Mouse (Mus musculus): ENCODE results near the gene Cnnm1. TPM values are rescaled to one million over a fixed set of nuclear protein-coding genes. Genes with fewer than 3 reads are reported as not detected.

The Cnnm1 gene
- polyA plus RNA-seq, 1 experiment from 2014 or later, result 0.43 TPM

GRCm38 (mm10) chr19:43523551-43523950 is 83.3 kb downstream of the Cnnm1 start:
- Histone ChIP-seq H3K9me3 (no peaks in the 10 kb centered on the region), H3K36me3 (no peaks in the 10 kb centered on the region), H3K4me2 (peak overlapping the region; percentile 71), H3K27me3 (peaks cover 10% of the 10 kb centered on the region), H3K9ac (replicated peaks) (peak overlapping the region; percentile 63; the same call in 1 of the 2 replicates), H3K4me1 (replicated peaks) (peaks cover 16% of the 10 kb centered on the region), H3K27ac (no peak overlapping the region), H3K4me3 (replicated peaks) (peak overlapping the region; percentile 74)
- ATAC-seq (ENCODE audit: insufficient number of reproducible peaks, insufficient read depth, low FRiP score, low TSS enrichment, low read depth), result no peak
- WGBS, result 7% methylated on average over 12 of the region's 12 CpGs

- Histone ChIP-seq H3K4me2 (peak within 1 kb of the TSS; percentile 71), H3K27ac (peak within 1 kb of the TSS; percentile 45; the same call in 1 of the 2 replicates), H3K9ac (replicated peaks) (peak within 1 kb of the TSS; percentile 66), H3K36me3 (no peaks in the 10 kb centered on the region), H3K9me3 (no peaks in the 10 kb centered on the region), H3K27me3 (peaks cover 10% of the 10 kb centered on the region), H3K4me1 (replicated peaks) (peaks cover 16% of the 10 kb centered on the region), H3K4me3 (replicated peaks) (peak within 1 kb of the TSS; percentile 74)
- ATAC-seq (ENCODE audit: insufficient number of reproducible peaks, insufficient read depth, low FRiP score, low TSS enrichment, low read depth), result peak; percentile 100
- whole genome bisulfite sequencing, result under 1% methylated on average over 58 of the region's 58 CpGs
Observed at GRCm38 (mm10) chr19:43524187-43525103, 84.2 kb downstream of the Cnnm1 start, which contains the start of gene Got1. Got1 (minus strand) TSS chr19:43524605.

- 19% methylated on average over 10 of the region's 10 CpGs for WGBS
Observed at GRCm38 (mm10) chr19:43525104-43525482, 84.9 kb downstream of the Cnnm1 start.

GRCm38 (mm10) chr19:43525566-43525965 is 85.3 kb downstream of the Cnnm1 start:
- 89% methylated on average over 7 of the region's 7 CpGs for WGBS
- H3K27ac ChIP-seq, result no peak overlapping the region
- no peak overlapping the region for H3K9ac ChIP-seq (replicated peaks)
- H3K9me3 ChIP-seq, result no peaks in the 10 kb centered on the region
- no peak for ATAC-seq (ENCODE audit: insufficient number of reproducible peaks, insufficient read depth, low FRiP score, low TSS enrichment, low read depth)
- no peak overlapping the region; the same call in 1 of the 2 replicates for H3K4me3 ChIP-seq (replicated peaks)
- no peaks in the 10 kb centered on the region for H3K36me3 ChIP-seq
- peak overlapping the region; percentile 71 for H3K4me2 ChIP-seq
- peaks cover 10% of the 10 kb centered on the region for H3K27me3 ChIP-seq
- H3K4me1 ChIP-seq (replicated peaks), result peaks cover 16% of the 10 kb centered on the region

More at GRCm38 (mm10) chr19:43525104-43525482, 84.9 kb downstream of the Cnnm1 start:
- H3K36me3 ChIP-seq, result no peaks in the 10 kb centered on the region
- H3K9ac ChIP-seq (replicated peaks), result peak overlapping the region; percentile 66
- no peak overlapping the region for H3K27ac ChIP-seq
- H3K27me3 ChIP-seq, result peaks cover 10% of the 10 kb centered on the region
- H3K9me3 ChIP-seq, result no peaks in the 10 kb centered on the region
- no peak for ATAC-seq (ENCODE audit: insufficient number of reproducible peaks, insufficient read depth, low FRiP score, low TSS enrichment, low read depth)
- peaks cover 16% of the 10 kb centered on the region for H3K4me1 ChIP-seq (replicated peaks)
- H3K4me3 ChIP-seq (replicated peaks), result peak overlapping the region; percentile 74
- H3K4me2 ChIP-seq, result peak overlapping the region; percentile 71

GRCm38 (mm10) chr19:43526025-43526424 is 85.8 kb downstream of the Cnnm1 start:
- no peak overlapping the region for H3K27ac ChIP-seq
- 87% methylated on average over 9 of the region's 9 CpGs for WGBS
- H3K9me3 ChIP-seq, result no peaks in the 10 kb centered on the region
- ATAC-seq (ENCODE audit: insufficient number of reproducible peaks, insufficient read depth, low FRiP score, low TSS enrichment, low read depth), result no peak
- no peak overlapping the region for H3K4me3 ChIP-seq (replicated peaks)
- peaks cover 16% of the 10 kb centered on the region for H3K4me1 ChIP-seq (replicated peaks)
- H3K4me2 ChIP-seq, result no peak overlapping the region
- H3K36me3 ChIP-seq, result no peaks in the 10 kb centered on the region
- peaks cover 10% of the 10 kb centered on the region for H3K27me3 ChIP-seq
- no peak overlapping the region for H3K9ac ChIP-seq (replicated peaks)

GRCm38 (mm10) chr19:43527131-43527530 is 86.9 kb downstream of the Cnnm1 start:
- H3K36me3 ChIP-seq, result no peaks in the 10 kb centered on the region
- H3K27ac ChIP-seq, result no peak overlapping the region
- peaks cover 10% of the 10 kb centered on the region for H3K27me3 ChIP-seq
- H3K9ac ChIP-seq (replicated peaks), result no peak overlapping the region; the same call in 1 of the 2 replicates
- no peaks in the 10 kb centered on the region for H3K9me3 ChIP-seq
- H3K4me3 ChIP-seq (replicated peaks), result no peak overlapping the region
- peaks cover 16% of the 10 kb centered on the region for H3K4me1 ChIP-seq (replicated peaks)
- 12% methylated on average over 11 of the region's 11 CpGs for WGBS
- ATAC-seq (ENCODE audit: insufficient number of reproducible peaks, insufficient read depth, low FRiP score, low TSS enrichment, low read depth), result no peak
- no peak overlapping the region for H3K4me2 ChIP-seq

GRCm38 (mm10) chr19:43528056-43528587 is 87.9 kb downstream of the Cnnm1 start:
- ATAC-seq (ENCODE audit: insufficient number of reproducible peaks, insufficient read depth, low FRiP score, low TSS enrichment, low read depth), result no peak
- Histone ChIP-seq H3K9me3 (no peaks in the 10 kb centered on the region), H3K27me3 (peaks cover 10% of the 10 kb centered on the region), H3K27ac (no peak overlapping the region), H3K4me1 (replicated peaks) (peaks cover 16% of the 10 kb centered on the region), H3K4me2 (no peak overlapping the region), H3K4me3 (replicated peaks) (no peak overlapping the region), H3K9ac (replicated peaks) (no peak overlapping the region), H3K36me3 (no peaks in the 10 kb centered on the region)
- 80% methylated on average over 8 of the region's 8 CpGs for WGBS

- H3K36me3 ChIP-seq, result no peaks in the 10 kb centered on the region
- 3% methylated on average over 13 of the region's 13 CpGs for WGBS
- peaks cover 10% of the 10 kb centered on the region for H3K27me3 ChIP-seq
- H3K4me1 ChIP-seq (replicated peaks), result peaks cover 2% of the 10 kb centered on the region
- H3K4me2 ChIP-seq, result peak overlapping the region; percentile 54
- no peak overlapping the region for H3K9ac ChIP-seq (replicated peaks)
- ATAC-seq (ENCODE audit: insufficient number of reproducible peaks, insufficient read depth, low FRiP score, low TSS enrichment, low read depth), result peak; percentile 63; the same call in 1 of the 2 replicates
- 0 out of 2 replicates have a peak overlapping the region, but pooled peaks have one; percentile 24 for H3K4me3 ChIP-seq (replicated peaks)
- 0 out of 2 replicates have a peak overlapping the region, but pooled peaks have one; percentile 17 for H3K27ac ChIP-seq
- H3K9me3 ChIP-seq, result no peaks in the 10 kb centered on the region
Observed at GRCm38 (mm10) chr19:43530197-43530770, 90.0 kb downstream of the Cnnm1 start.

- peaks cover 10% of the 10 kb centered on the region for H3K27me3 ChIP-seq
- no peak for ATAC-seq (ENCODE audit: insufficient number of reproducible peaks, insufficient read depth, low FRiP score, low TSS enrichment, low read depth)
- H3K27ac ChIP-seq, result no peak overlapping the region
- no peak overlapping the region for H3K9ac ChIP-seq (replicated peaks)
- no peak overlapping the region for H3K4me2 ChIP-seq
- 34% methylated on average over 12 of the region's 12 CpGs for WGBS
- H3K9me3 ChIP-seq, result no peaks in the 10 kb centered on the region
- no peak overlapping the region for H3K4me3 ChIP-seq (replicated peaks)
- no peaks in the 10 kb centered on the region for H3K36me3 ChIP-seq
- H3K4me1 ChIP-seq (replicated peaks), result no peaks in the 10 kb centered on the region; the same call in 1 of the 2 replicates
Observed at GRCm38 (mm10) chr19:43530921-43531320, 90.7 kb downstream of the Cnnm1 start.

GRCm38 (mm10) chr19:43535372-43535771 is 95.1 kb downstream of the Cnnm1 start:
- Histone ChIP-seq H3K4me3 (replicated peaks) (no peak overlapping the region), H3K4me1 (replicated peaks) (no peaks in the 10 kb centered on the region; the same call in 1 of the 2 replicates), H3K27me3 (peaks cover 3% of the 10 kb centered on the region; the same call in 1 of the 2 replicates), H3K36me3 (no peaks in the 10 kb centered on the region), H3K4me2 (no peak overlapping the region), H3K27ac (no peak overlapping the region), H3K9ac (replicated peaks) (no peak overlapping the region), H3K9me3 (no peaks in the 10 kb centered on the region)
- ATAC-seq (ENCODE audit: insufficient number of reproducible peaks, insufficient read depth, low FRiP score, low TSS enrichment, low read depth), result no peak
- WGBS, result 86% methylated on average over 3 of the region's 3 CpGs

Data from limb, embryonic 12.5 days (tissue).